Mouse (Mus musculus) heart, adult 2 months (tissue): Measurements from ENCODE around the gene Mindy3.

Experiments
- CTCF ChIP-seq: fragments of 200-600 bp; IDR thresholded peaks from 2 replicates; pipeline ENCODE4 v1.8.1; 2022; ENCODE audit warnings: antibody characterized with exemption, mild to moderate bottlenecking, moderate library complexity
- POLR2A ChIP-seq: fragments of 200-500 bp; IDR thresholded peaks from 2 replicates; pipeline ENCODE4 v1.6.1; 2011; ENCODE audit warnings: mild to moderate bottlenecking, low read depth, low read length, control low read depth; ENCODE audit not compliant: insufficient read depth

- TF ChIP-seq CTCF = no peak
- no peak for TF ChIP-seq POLR2A
Measured at GRCm38 (mm10) chr2:12329068-12329407, 90.2 kb downstream of the Mindy3 start.
